Mouse (Mus musculus) hindbrain, embryonic 13.5 days (tissue): ENCODE data around the gene Isca2. TPM values are rescaled to one million over a fixed set of nuclear protein-coding genes. Genes with fewer than 3 reads are reported as not detected.

ENCODE experiments used
- ATAC-seq: fragments of 200-750 bp; cut with Nextera tagmentation; 2 replicates; pipeline ENCODE4 v1.8.0; 2017; ENCODE audit warnings: moderate TSS enrichment; ENCODE audit not compliant: low FRiP score
- H3K27ac ChIP-seq: fragments of 300-500 bp; sonication (generic); 2 replicates; pipeline ENCODE4 v1.5.1; 2015; ENCODE audit warnings: inconsistent platforms, mild to moderate bottlenecking, moderate library complexity
- H3K27me3 ChIP-seq: fragments of 300-500 bp; sonication (generic); 2 replicates; pipeline ENCODE4 v1.6.1; 2015; ENCODE audit warnings: mild to moderate bottlenecking, inconsistent platforms
- H3K36me3 ChIP-seq: fragments of 300-500 bp; sonication (generic); 2 replicates; pipeline ENCODE4 v1.6.1; 2015; ENCODE audit warnings: mild to moderate bottlenecking, inconsistent platforms
- H3K4me1 ChIP-seq: fragments of 300-500 bp; sonication (generic); replicated peaks from 2 replicates; pipeline ENCODE4 v1.6.1; 2015; ENCODE audit warnings: inconsistent platforms
- H3K4me2 ChIP-seq: fragments of 300-500 bp; sonication (generic); 2 replicates; pipeline ENCODE4 v1.6.1; 2015; ENCODE audit warnings: inconsistent platforms, mild to moderate bottlenecking, moderate library complexity
- H3K4me3 ChIP-seq: fragments of 300-500 bp; sonication (generic); 2 replicates; pipeline ENCODE4 v1.5.1; 2015; ENCODE audit warnings: mild to moderate bottlenecking, inconsistent platforms
- H3K9ac ChIP-seq: fragments of 300-500 bp; sonication (generic); 2 replicates; pipeline ENCODE4 v1.6.1; 2015; ENCODE audit warnings: mild to moderate bottlenecking, inconsistent platforms
- H3K9me3 ChIP-seq: fragments of 300-500 bp; sonication (generic); 2 replicates; pipeline ENCODE4 v1.6.1; 2016; ENCODE audit warnings: inconsistent platforms
- WGBS: fragments of 180-500 bp; shearing (Covaris S2); methylation state at CpG from one replicate; pipeline ENCODE4 v1.1.7; 2015; 5-methylcytosine and 5-hydroxymethylcytosine counted together
- polyA plus RNA-seq: library from polyadenylated mRNA; unstranded; fragments of >200 nt; fragmentation: Nextera tagmentation; extraction: Ambion mirVana; gene quantifications from 2 replicates; pipeline ENCODE4 v1.2.1, GENCODE M21; 2015

Gene Isca2
- polyA plus RNA-seq, 1 experiment from 2014 or later = 158 TPM

- Histone ChIP-seq H3K36me3 (peaks cover 3% of the 10 kb centered on the region; the same call in 1 of the 2 replicates), H3K4me1 (peaks cover 41% of the 10 kb centered on the region), H3K4me3 (peak overlapping the region; percentile 74), H3K9me3 (no peaks in the 10 kb centered on the region), H3K27ac (no peak overlapping the region), H3K9ac (no peak overlapping the region), H3K27me3 (no peaks in the 10 kb centered on the region), H3K4me2 (peak overlapping the region; percentile 84)
- 82% methylated on average over 6 of the region's 6 CpGs for WGBS
- ATAC-seq = no peak
These were observed 1.3 kb downstream of the Isca2 start for GRCm38 (mm10) chr12:84774376-84774775.

GRCm38 (mm10) chr12:84776229-84776628, 3.2 kb downstream of the Isca2 start:
- H3K4me1 ChIP-seq = peaks cover 22% of the 10 kb centered on the region
- no peak overlapping the region for H3K4me2 ChIP-seq

GRCm38 (mm10) chr12:84784604-84785381, 11.7 kb downstream of the Isca2 start:
- H3K4me3 ChIP-seq = no peak overlapping the region
- H3K4me2 ChIP-seq = 0 out of 2 replicates have a peak overlapping the region, but pooled peaks have one; percentile 20
- 36% methylated on average over 25 of the region's 25 CpGs for WGBS
- no peaks in the 10 kb centered on the region for H3K9me3 ChIP-seq
- peaks cover 5% of the 10 kb centered on the region; the same call in 1 of the 2 replicates for H3K4me1 ChIP-seq
- no peaks in the 10 kb centered on the region for H3K27me3 ChIP-seq
- H3K9ac ChIP-seq = no peak overlapping the region
- H3K27ac ChIP-seq = no peak overlapping the region
- H3K36me3 ChIP-seq = no peaks in the 10 kb centered on the region
- ATAC-seq = peak; percentile 60

More at GRCm38 (mm10) chr12:84776229-84776628, 3.2 kb downstream of the Isca2 start:
- no peak for ATAC-seq
- Histone ChIP-seq H3K9ac (no peak overlapping the region), H3K36me3 (peaks cover 3% of the 10 kb centered on the region; the same call in 1 of the 2 replicates), H3K27me3 (no peaks in the 10 kb centered on the region), H3K9me3 (no peaks in the 10 kb centered on the region), H3K27ac (no peak overlapping the region), H3K4me3 (no peak overlapping the region)

GRCm38 (mm10) chr12:84786091-84786490, 13.0 kb downstream of the Isca2 start:
- Histone ChIP-seq H3K36me3 (no peaks in the 10 kb centered on the region), H3K9ac (no peak overlapping the region), H3K27ac (no peak overlapping the region), H3K4me3 (no peak overlapping the region), H3K4me2 (no peak overlapping the region), H3K4me1 (peaks cover 5% of the 10 kb centered on the region; the same call in 1 of the 2 replicates), H3K27me3 (no peaks in the 10 kb centered on the region), H3K9me3 (no peaks in the 10 kb centered on the region)
- no peak for ATAC-seq
- WGBS = 83% methylated on average over 5 of the region's 5 CpGs

GRCm38 (mm10) chr12:84790853-84791252, 17.8 kb downstream of the Isca2 start:
- no peaks in the 10 kb centered on the region for H3K36me3 ChIP-seq

GRCm38 (mm10) chr12:84792629-84793028, 19.6 kb downstream of the Isca2 start:
- Histone ChIP-seq H3K27me3 (no peaks in the 10 kb centered on the region), H3K27ac (no peak overlapping the region), H3K9ac (no peak overlapping the region), H3K4me1 (no peaks in the 10 kb centered on the region), H3K9me3 (no peaks in the 10 kb centered on the region), H3K4me3 (no peak overlapping the region), H3K36me3 (no peaks in the 10 kb centered on the region), H3K4me2 (no peak overlapping the region)
- WGBS = 80% methylated on average over 4 of the region's 4 CpGs
- ATAC-seq = no peak

More at GRCm38 (mm10) chr12:84790853-84791252, 17.8 kb downstream of the Isca2 start:
- H3K4me1 ChIP-seq = no peaks in the 10 kb centered on the region
- no peaks in the 10 kb centered on the region for H3K9me3 ChIP-seq
- H3K9ac ChIP-seq = no peak overlapping the region
- H3K27me3 ChIP-seq = no peaks in the 10 kb centered on the region
- no peak overlapping the region for H3K27ac ChIP-seq
- no peak overlapping the region for H3K4me3 ChIP-seq
- WGBS = 73% methylated on average over 10 of the region's 10 CpGs
- no peak for ATAC-seq
- H3K4me2 ChIP-seq = no peak overlapping the region

GRCm38 (mm10) chr12:84794647-84795046, 21.6 kb downstream of the Isca2 start:
- no peaks in the 10 kb centered on the region for H3K36me3 ChIP-seq
- H3K9me3 ChIP-seq = no peaks in the 10 kb centered on the region
- H3K4me2 ChIP-seq = no peak overlapping the region
- no peak overlapping the region for H3K27ac ChIP-seq
- no peaks in the 10 kb centered on the region for H3K27me3 ChIP-seq
- H3K4me3 ChIP-seq = no peak overlapping the region
- no peak for ATAC-seq
- H3K4me1 ChIP-seq = no peaks in the 10 kb centered on the region
- 90% methylated on average over 8 of the region's 8 CpGs for WGBS
- H3K9ac ChIP-seq = no peak overlapping the region

- Histone ChIP-seq H3K4me2 (no peak overlapping the region), H3K27me3 (0 out of 2 replicates have a peak, but pooled peaks cover under 1% of the 10 kb centered on the region), H3K9ac (no peak overlapping the region), H3K4me1 (no peaks in the 10 kb centered on the region), H3K9me3 (no peaks in the 10 kb centered on the region), H3K36me3 (no peaks in the 10 kb centered on the region), H3K27ac (no peak overlapping the region), H3K4me3 (no peak overlapping the region)
- no peak for ATAC-seq
- WGBS = 95% methylated on average over 13 of the region's 13 CpGs
These were observed 26.0 kb downstream of the Isca2 start for GRCm38 (mm10) chr12:84799086-84799485.

- 0 out of 2 replicates have a peak, but pooled peaks cover 3% of the 10 kb centered on the region for H3K27me3 ChIP-seq
- H3K9ac ChIP-seq = no peak overlapping the region
- no peak overlapping the region for H3K4me2 ChIP-seq
- ATAC-seq = no peak
- no peak overlapping the region for H3K4me3 ChIP-seq
- no peaks in the 10 kb centered on the region for H3K4me1 ChIP-seq
- no peaks in the 10 kb centered on the region for H3K36me3 ChIP-seq
- no peaks in the 10 kb centered on the region for H3K9me3 ChIP-seq
- 79% methylated on average over 4 of the region's 4 CpGs for WGBS
- H3K27ac ChIP-seq = no peak overlapping the region
These were observed 27.4 kb downstream of the Isca2 start for GRCm38 (mm10) chr12:84800419-84800818.

- no peak for ATAC-seq
- Histone ChIP-seq H3K27ac (no peak overlapping the region), H3K4me1 (0 out of 2 replicates have a peak, but pooled peaks cover 2% of the 10 kb centered on the region), H3K4me3 (no peak overlapping the region), H3K9me3 (no peaks in the 10 kb centered on the region), H3K4me2 (no peak overlapping the region), H3K36me3 (no peaks in the 10 kb centered on the region), H3K27me3 (0 out of 2 replicates have a peak, but pooled peaks cover 3% of the 10 kb centered on the region), H3K9ac (no peak overlapping the region)
- WGBS = 88% methylated on average over 13 of the region's 13 CpGs
These were observed 28.6 kb downstream of the Isca2 start for GRCm38 (mm10) chr12:84801532-84802110.

GRCm38 (mm10) chr12:84802625-84803024, 29.6 kb downstream of the Isca2 start:
- 92% methylated on average over 3 of the region's 3 CpGs for WGBS
- Histone ChIP-seq H3K4me2 (no peak overlapping the region), H3K27ac (no peak overlapping the region), H3K36me3 (no peaks in the 10 kb centered on the region), H3K4me1 (0 out of 2 replicates have a peak, but pooled peaks cover 2% of the 10 kb centered on the region), H3K9me3 (no peaks in the 10 kb centered on the region), H3K9ac (no peak overlapping the region), H3K27me3 (0 out of 2 replicates have a peak, but pooled peaks cover 3% of the 10 kb centered on the region), H3K4me3 (no peak overlapping the region)
- ATAC-seq = no peak

- Histone ChIP-seq H3K9ac (no peak overlapping the region), H3K36me3 (no peaks in the 10 kb centered on the region), H3K4me3 (no peak overlapping the region), H3K4me2 (no peak overlapping the region), H3K27ac (no peak overlapping the region), H3K9me3 (no peaks in the 10 kb centered on the region), H3K27me3 (0 out of 2 replicates have a peak, but pooled peaks cover 3% of the 10 kb centered on the region), H3K4me1 (0 out of 2 replicates have a peak, but pooled peaks cover 2% of the 10 kb centered on the region)
- WGBS = 83% methylated on average over 9 of the region's 9 CpGs
- ATAC-seq = no peak
These were observed 32.3 kb downstream of the Isca2 start for GRCm38 (mm10) chr12:84805228-84805842.
